Mouse (Mus musculus): ENCODE results near the gene Bcas3. TPM values are rescaled to one million over a fixed set of nuclear protein-coding genes. Genes with fewer than 3 reads are reported as not detected.
A peak's percentile ranks its signal among the peaks of the same experiment; 100 is the strongest.

Gene Bcas3
- polyA plus RNA-seq, 2 experiments: 22.2 to 28.2 TPM

- TF ChIP-seq POLR2A (IDR thresholded peaks at IDR 0.05; ENCODE audit: borderline replicate concordance, extremely low read depth, insufficient read depth, insufficient read length): no peak
- Histone ChIP-seq H3K27me3 (ENCODE audit: control insufficient read depth, insufficient read depth, low read length) (no peaks in the 10 kb centered on the region), H3K27ac (replicated peaks; ENCODE audit: low read depth, low read length) (0 out of 2 replicates have a peak overlapping the region, but pooled peaks have one; percentile 28), H3K4me1 (ENCODE audit: control insufficient read depth, insufficient read depth, low read length) (peaks cover 25% of the 10 kb centered on the region), H3K9ac (ENCODE audit: low read depth, low read length, severe bottlenecking) (no peak overlapping the region), H3K4me3 (replicated peaks; ENCODE audit: low read length) (no peak overlapping the region), H3K36me3 (ENCODE audit: control insufficient read depth, insufficient read depth, low read length) (no peaks in the 10 kb centered on the region), H3K9me3 (ENCODE audit: control insufficient read depth, low read length) (no peaks in the 10 kb centered on the region), H3K4me2 (replicated peaks; ENCODE audit: low read depth, low read length, severe bottlenecking) (no peak overlapping the region)
- ATAC-seq (ENCODE audit: low FRiP score, low read depth) (peak; percentile 41), DNase-seq (ENCODE audit: low spot score) (peak; percentile 71)
- WGBS: 20% methylated on average over 5 of the region's 5 CpGs
Observed at GRCm38 (mm10) chr11:85609303-85609940, 256.5 kb downstream of the Bcas3 start.

- peaks cover 31% of the 10 kb centered on the region for H3K4me1 ChIP-seq (ENCODE audit: control insufficient read depth, insufficient read depth, low read length)
- no peak overlapping the region for H3K4me3 ChIP-seq (replicated peaks; ENCODE audit: low read length)
- no peak for TF ChIP-seq POLR2A (IDR thresholded peaks at IDR 0.05; ENCODE audit: borderline replicate concordance, extremely low read depth, insufficient read depth, insufficient read length)
- 50% methylated on average over 5 of the region's 5 CpGs for WGBS
- ATAC-seq (ENCODE audit: low FRiP score, low read depth) (no peak), DNase-seq (ENCODE audit: low spot score) (no peak)
- no peaks in the 10 kb centered on the region for H3K27me3 ChIP-seq (ENCODE audit: control insufficient read depth, insufficient read depth, low read length)
- H3K4me2 ChIP-seq (replicated peaks; ENCODE audit: low read depth, low read length, severe bottlenecking): no peak overlapping the region
- H3K9me3 ChIP-seq (ENCODE audit: control insufficient read depth, low read length): no peaks in the 10 kb centered on the region
- no peak overlapping the region for H3K9ac ChIP-seq (ENCODE audit: low read depth, low read length, severe bottlenecking)
- no peak overlapping the region for H3K27ac ChIP-seq (replicated peaks; ENCODE audit: low read depth, low read length)
- no peaks in the 10 kb centered on the region for H3K36me3 ChIP-seq (ENCODE audit: control insufficient read depth, insufficient read depth, low read length)
Observed at GRCm38 (mm10) chr11:85613035-85613434, 260.1 kb downstream of the Bcas3 start.

GRCm38 (mm10) chr11:85613586-85613985 lies 260.6 kb downstream of the Bcas3 start:
- DNase-seq (ENCODE audit: low spot score) (no peak), ATAC-seq (ENCODE audit: low FRiP score, low read depth) (no peak)
- Histone ChIP-seq H3K9ac (ENCODE audit: low read depth, low read length, severe bottlenecking) (no peak overlapping the region), H3K4me3 (replicated peaks; ENCODE audit: low read length) (no peak overlapping the region), H3K27ac (replicated peaks; ENCODE audit: low read depth, low read length) (no peak overlapping the region), H3K27me3 (ENCODE audit: control insufficient read depth, insufficient read depth, low read length) (no peaks in the 10 kb centered on the region), H3K4me2 (replicated peaks; ENCODE audit: low read depth, low read length, severe bottlenecking) (no peak overlapping the region), H3K36me3 (ENCODE audit: control insufficient read depth, insufficient read depth, low read length) (no peaks in the 10 kb centered on the region), H3K9me3 (ENCODE audit: control insufficient read depth, low read length) (no peaks in the 10 kb centered on the region), H3K4me1 (ENCODE audit: control insufficient read depth, insufficient read depth, low read length) (peaks cover 31% of the 10 kb centered on the region)
- 75% methylated on average over 3 of the region's 3 CpGs for WGBS
- TF ChIP-seq POLR2A (IDR thresholded peaks at IDR 0.05; ENCODE audit: borderline replicate concordance, extremely low read depth, insufficient read depth, insufficient read length): no peak

GRCm38 (mm10) chr11:85614431-85614830 lies 261.5 kb downstream of the Bcas3 start:
- ATAC-seq (ENCODE audit: low FRiP score, low read depth) (no peak), DNase-seq (ENCODE audit: low spot score) (no peak)
- H3K27me3 ChIP-seq (ENCODE audit: control insufficient read depth, insufficient read depth, low read length): no peaks in the 10 kb centered on the region
- no peaks in the 10 kb centered on the region for H3K9me3 ChIP-seq (ENCODE audit: control insufficient read depth, low read length)
- no peak overlapping the region for H3K4me2 ChIP-seq (replicated peaks; ENCODE audit: low read depth, low read length, severe bottlenecking)
- H3K4me3 ChIP-seq (replicated peaks; ENCODE audit: low read length): no peak overlapping the region
- no peaks in the 10 kb centered on the region for H3K36me3 ChIP-seq (ENCODE audit: control insufficient read depth, insufficient read depth, low read length)
- WGBS: 81% methylated on average over 7 of the region's 7 CpGs
- H3K27ac ChIP-seq (replicated peaks; ENCODE audit: low read depth, low read length): no peak overlapping the region
- H3K4me1 ChIP-seq (ENCODE audit: control insufficient read depth, insufficient read depth, low read length): peaks cover 35% of the 10 kb centered on the region
- no peak for TF ChIP-seq POLR2A (IDR thresholded peaks at IDR 0.05; ENCODE audit: borderline replicate concordance, extremely low read depth, insufficient read depth, insufficient read length)
- no peak overlapping the region for H3K9ac ChIP-seq (ENCODE audit: low read depth, low read length, severe bottlenecking)

- no peak overlapping the region for H3K4me2 ChIP-seq (replicated peaks; ENCODE audit: low read depth, low read length, severe bottlenecking)
- ATAC-seq (ENCODE audit: low FRiP score, low read depth): no peak
- H3K9me3 ChIP-seq (ENCODE audit: control insufficient read depth, low read length): no peaks in the 10 kb centered on the region
- H3K36me3 ChIP-seq (ENCODE audit: control insufficient read depth, insufficient read depth, low read length): no peaks in the 10 kb centered on the region
- H3K4me1 ChIP-seq (ENCODE audit: control insufficient read depth, insufficient read depth, low read length): peaks cover 27% of the 10 kb centered on the region
- no peak overlapping the region for H3K4me3 ChIP-seq (replicated peaks; ENCODE audit: low read length)
- peak; percentile 62 for DNase-seq (ENCODE audit: low spot score)
- no peak for TF ChIP-seq POLR2A (IDR thresholded peaks at IDR 0.05; ENCODE audit: borderline replicate concordance, extremely low read depth, insufficient read depth, insufficient read length)
- 32% methylated on average over 7 of the region's 7 CpGs for WGBS
- no peak overlapping the region for H3K27ac ChIP-seq (replicated peaks; ENCODE audit: low read depth, low read length)
- H3K9ac ChIP-seq (ENCODE audit: low read depth, low read length, severe bottlenecking): no peak overlapping the region
- no peaks in the 10 kb centered on the region for H3K27me3 ChIP-seq (ENCODE audit: control insufficient read depth, insufficient read depth, low read length)
Observed at GRCm38 (mm10) chr11:85615421-85615820, 262.5 kb downstream of the Bcas3 start.
